Mouse (Mus musculus) megakaryocyte, embryonic 14.5 days (primary cell): ENCODE measurements at regions not wholly inside any gene's neighbourhood (a gene's known extent, or its start where the extent isn't known, plus 50 kb on each side); places are given as distances from the start of the nearest gene placed in this dataset.

Source experiments
- FLI1 ChIP-seq: IDR thresholded peaks from 2 replicates; pipeline ENCODE4 v1.6.1; 2012; ENCODE audit warnings: low read length, inconsistent platforms, mixed read lengths
- GATA1 ChIP-seq: IDR thresholded peaks from 3 replicates; pipeline ENCODE4 v1.6.1; 2012; ENCODE audit warnings: mixed read lengths, low read length, inconsistent platforms, borderline replicate concordance

DNA sequence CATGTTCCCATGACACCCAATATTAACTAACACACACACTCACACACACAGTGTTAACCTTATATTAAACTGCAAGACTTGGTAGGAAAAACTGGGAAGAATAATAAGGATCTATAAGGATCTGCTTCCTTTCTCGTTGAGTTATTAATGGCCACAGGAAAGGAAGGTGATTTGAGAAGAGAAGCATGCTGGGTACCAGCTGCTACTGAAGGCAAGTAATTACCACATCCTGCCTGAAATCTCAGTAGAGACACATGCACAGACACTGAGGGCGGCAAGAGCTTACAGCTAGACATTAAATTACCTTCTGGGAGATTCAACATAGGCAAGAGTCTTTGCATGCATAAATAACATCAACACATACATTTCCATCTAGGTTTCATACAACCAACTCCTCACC is 160.8 kb downstream of the Tpbg start:
- TF ChIP-seq FLI1 (no peak), GATA1 (no peak)
